Comparison of ENCODE assay signal across 8 mouse cellular contexts in genomic region chr8:77629858-77630537, GRCm38 (mm10). TPM values are rescaled to one million over a fixed set of nuclear protein-coding genes. Genes with fewer than 3 reads are reported as not detected.
DNase-seq lines count a peak whose midpoint lies in the region; ATAC-seq and TF ChIP-seq lines count a peak whose summit lies in the region.

No protein-coding gene starts in this region.

- TF ChIP-seq POLR2A in testis, adult 2 months (IDR thresholded peaks at IDR 0.05; ENCODE audit: control insufficient read depth, low read depth, low read length): no peak

- no peaks in the 10 kb centered on the region for H3K36me3 ChIP-seq in embryonic facial prominence, embryonic 14.5 days (ENCODE audit: control insufficient read depth, insufficient read depth, low read length)
- H3K36me3 ChIP-seq in heart, embryonic 16.5 days (ENCODE audit: control insufficient read depth, insufficient read depth): no peaks in the 10 kb centered on the region
- H3K36me3 ChIP-seq in liver, postnatal 0 days (replicated peaks; ENCODE audit: insufficient read depth, low read length): no peaks in the 10 kb centered on the region
- no peaks in the 10 kb centered on the region for H3K36me3 ChIP-seq in neural tube, embryonic 15.5 days
- H3K36me3 ChIP-seq in testis, adult 2 months (ENCODE audit: control insufficient read depth, insufficient read depth, low read length): no peaks in the 10 kb centered on the region

- TF ChIP-seq EP300 in liver, postnatal 0 days (IDR thresholded peaks at IDR 0.05; ENCODE audit: low read depth): no peak

- DNase-seq in CD4-positive helper T cell, adult 2 months (ENCODE audit: low read depth, low spot score): peak; percentile 73
- DNase-seq in adrenal gland, postnatal 4 days (ENCODE audit: low spot score in 2 of 2): peak; percentile 69 to 74
- peak; percentile 92 for DNase-seq in embryonic facial prominence, embryonic 14.5 days (ENCODE audit: low spot score)
- peak; percentile 83 for DNase-seq in kidney, postnatal 14 days
- peak; percentile 82 for DNase-seq in liver, postnatal 0 days

- H3K9ac ChIP-seq in embryonic facial prominence, embryonic 14.5 days (ENCODE audit: low read depth, low read length): no peak overlapping the region
- peak overlapping the region; percentile 34; the same call in 1 of the 2 replicates for H3K9ac ChIP-seq in heart, embryonic 16.5 days (ENCODE audit: low read length)
- H3K9ac ChIP-seq in liver, postnatal 0 days (replicated peaks): no peak overlapping the region
- H3K9ac ChIP-seq in neural tube, embryonic 15.5 days (replicated peaks): no peak overlapping the region

- no peak overlapping the region for H3K27ac ChIP-seq in embryonic facial prominence, embryonic 14.5 days (replicated peaks; ENCODE audit: low read depth, low read length)
- no peak overlapping the region for H3K27ac ChIP-seq in heart, embryonic 16.5 days (ENCODE audit: low read length)
- no peak overlapping the region for H3K27ac ChIP-seq in liver, postnatal 0 days (ENCODE audit: low read depth)
- H3K27ac ChIP-seq in neural tube, embryonic 15.5 days (replicated peaks): no peak overlapping the region
- no peak overlapping the region for H3K27ac ChIP-seq in testis, adult 2 months (ENCODE audit: control insufficient read depth, insufficient read depth, low read depth, low read length)

- H3K4me2 ChIP-seq in embryonic facial prominence, embryonic 14.5 days (ENCODE audit: low read depth, low read length): no peak overlapping the region
- no peak overlapping the region for H3K4me2 ChIP-seq in heart, embryonic 16.5 days (ENCODE audit: low read depth, low read length)
- H3K4me2 ChIP-seq in liver, postnatal 0 days (ENCODE audit: low read depth, low read length): no peak overlapping the region
- no peak overlapping the region for H3K4me2 ChIP-seq in neural tube, embryonic 15.5 days

- peak; percentile 93 for TF ChIP-seq CTCF in liver, postnatal 0 days (IDR thresholded peaks at IDR 0.05; ENCODE audit: low read depth)
- TF ChIP-seq CTCF in testis, adult 2 months (IDR thresholded peaks at IDR 0.05; ENCODE audit: control insufficient read depth, insufficient read depth, insufficient replicate concordance, low read depth, low read length): peak; percentile 85; the same call in 1 of the 2 replicates

- 17% methylated on average over 15 of the region's 15 CpGs for WGBS in embryonic facial prominence, embryonic 14.5 days
- WGBS in heart, embryonic 16.5 days: 17% methylated on average over 15 of the region's 15 CpGs
- WGBS in liver, postnatal 0 days (ENCODE audit: insufficient replicate concordance): 16% methylated on average over 15 of the region's 15 CpGs
- WGBS in neural tube, embryonic 15.5 days: 17% methylated on average over 15 of the region's 15 CpGs

- H3K4me1 ChIP-seq in embryonic facial prominence, embryonic 14.5 days (ENCODE audit: control insufficient read depth, insufficient read depth, low read length): peaks cover 13% of the 10 kb centered on the region; the same call in 1 of the 2 replicates
- peaks cover 3% of the 10 kb centered on the region; the same call in 1 of the 2 replicates for H3K4me1 ChIP-seq in heart, embryonic 16.5 days (ENCODE audit: control insufficient read depth, insufficient read depth, low read length)
- H3K4me1 ChIP-seq in liver, postnatal 0 days (ENCODE audit: insufficient read depth): no peaks in the 10 kb centered on the region
- no peaks in the 10 kb centered on the region for H3K4me1 ChIP-seq in neural tube, embryonic 15.5 days
- no peaks in the 10 kb centered on the region for H3K4me1 ChIP-seq in testis, adult 2 months (ENCODE audit: control insufficient read depth, insufficient read depth, low read length)

- peak; percentile 91 for ATAC-seq in embryonic facial prominence, embryonic 14.5 days (ENCODE audit: low read depth)
- ATAC-seq in heart, embryonic 16.5 days (replicated peaks; ENCODE audit: extremely low read depth, insufficient read depth, low FRiP score): peak; percentile 63; the same call in 1 of the 2 replicates
- 0 out of 2 replicates have a peak, but pooled peaks have one; percentile 40 for ATAC-seq in liver, postnatal 0 days
- ATAC-seq in neural tube, embryonic 15.5 days (ENCODE audit: low FRiP score): peak; percentile 96

- H3K4me3 ChIP-seq in embryonic facial prominence, embryonic 14.5 days (ENCODE audit: low read depth, low read length): no peak overlapping the region
- no peak overlapping the region for H3K4me3 ChIP-seq in heart, embryonic 16.5 days (ENCODE audit: low read length)
- no peak overlapping the region for H3K4me3 ChIP-seq in liver, postnatal 0 days (ENCODE audit: low read depth, low read length)
- H3K4me3 ChIP-seq in neural tube, embryonic 15.5 days (replicated peaks): no peak overlapping the region
- H3K4me3 ChIP-seq in testis, adult 2 months (ENCODE audit: control insufficient read depth, low read depth, low read length): no peak overlapping the region

- no peaks in the 10 kb centered on the region for H3K9me3 ChIP-seq in embryonic facial prominence, embryonic 14.5 days (ENCODE audit: control insufficient read depth, low read length)
- no peaks in the 10 kb centered on the region for H3K9me3 ChIP-seq in heart, embryonic 16.5 days (replicated peaks; ENCODE audit: control insufficient read depth, low read length)
- H3K9me3 ChIP-seq in liver, postnatal 0 days (ENCODE audit: low read length): no peaks in the 10 kb centered on the region
- H3K9me3 ChIP-seq in neural tube, embryonic 15.5 days (replicated peaks): no peaks in the 10 kb centered on the region

- no peaks in the 10 kb centered on the region for H3K27me3 ChIP-seq in embryonic facial prominence, embryonic 14.5 days (replicated peaks; ENCODE audit: control insufficient read depth, insufficient read depth, low read length)
- H3K27me3 ChIP-seq in heart, embryonic 16.5 days (ENCODE audit: control insufficient read depth, insufficient read depth, low read length): no peaks in the 10 kb centered on the region
- H3K27me3 ChIP-seq in liver, postnatal 0 days (ENCODE audit: insufficient read depth, low read length): no peaks in the 10 kb centered on the region
- no peaks in the 10 kb centered on the region for H3K27me3 ChIP-seq in neural tube, embryonic 15.5 days (replicated peaks)
- H3K27me3 ChIP-seq in testis, adult 2 months (ENCODE audit: control insufficient read depth, insufficient read depth, low read length): no peaks in the 10 kb centered on the region

RNA-seq across cellular contexts. Expression of gene Tmem184c, which starts 19.5 kb away (rescaled TPM):
- 10 to 100 TPM; 27.3 to 28.4 TPM for total RNA-seq in adrenal gland, postnatal 4 days (2021)
- polyA plus RNA-seq in embryonic facial prominence, embryonic 14.5 days (2014; fragmentation: Nextera tagmentation; extraction: Ambion mirVana): 33.2 and 35.2 TPM in 2 replicates
- 19.9 and 23.6 TPM in 2 replicates for polyA plus RNA-seq in heart, embryonic 16.5 days (2015; fragmentation: Nextera tagmentation; extraction: Ambion mirVana)
- 6.7 TPM in 2 replicates for polyA plus RNA-seq in liver, postnatal 0 days (2015; fragmentation: Nextera tagmentation; extraction: Ambion mirVana)
- 66.7 and 73.0 TPM in 2 replicates for polyA plus RNA-seq in neural tube, embryonic 15.5 days (2015; fragmentation: Nextera tagmentation; extraction: Ambion mirVana)
- 24.0 and 32.8 TPM in 2 replicates for polyA plus RNA-seq in testis, adult 2 months (2012; rRNA removed)

Comparison
In these comparisons a context has a peak if more than half of its experiments do, and no peak if none do; other contexts are left out.
1. ATAC-seq: peak in every context shown above with its lines; median percentile 96 in neural tube, embryonic 15.5 days; 91 in embryonic facial prominence, embryonic 14.5 days; 63 in heart, embryonic 16.5 days; 40 in liver, postnatal 0 days.